Comparison of ENCODE assay signal across 26 mouse cellular contexts in the genomic region with DNA sequence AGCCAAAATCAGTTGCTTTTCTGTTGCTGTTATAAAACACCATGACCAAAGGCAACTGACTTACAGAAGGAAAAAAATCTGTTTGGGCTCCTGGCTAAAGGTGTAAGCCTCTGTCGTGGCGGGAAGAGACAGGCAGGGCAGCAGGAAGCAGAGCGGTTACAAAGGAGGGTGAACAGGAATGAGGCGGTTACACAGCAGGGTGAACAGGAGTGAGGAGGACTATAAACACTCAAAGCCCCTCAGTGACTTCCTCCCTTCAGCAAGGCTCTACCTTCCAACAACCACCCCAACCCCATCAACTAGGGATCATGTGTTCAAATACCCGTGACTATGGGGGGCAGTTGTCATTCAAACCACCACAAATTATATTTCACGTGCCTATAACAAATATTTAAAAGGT. TPM values are rescaled to one million over a fixed set of nuclear protein-coding genes. Genes with fewer than 3 reads are reported as not detected.
"Had no signal": no experiment of that assay in that cellular context is flagged by ENCODE, and none has a peak within 500 bp of the region (broad histone marks: within the 10 kb centered on the region; RNA-seq: fewer than 3 reads in every experiment).

No protein-coding gene starts in this region.

- H3K27ac ChIP-seq: heart, adult 2 months; heart, embryonic 13.5 days; heart, embryonic 15.5 days; hindbrain, embryonic 13.5 days; hindbrain, embryonic 15.5 days; hindbrain, postnatal 0 days; layer of hippocampus, adult 2 months; left cerebral cortex, adult 2 months; limb, embryonic 10.5 days; limb, embryonic 12.5 days; liver, embryonic 13.5 days had no signal

- H3K9ac ChIP-seq: heart, embryonic 13.5 days; heart, embryonic 15.5 days; hindbrain, embryonic 13.5 days; hindbrain, embryonic 15.5 days; limb, embryonic 12.5 days; liver, embryonic 13.5 days had no signal

- H3K9me3 ChIP-seq: heart, embryonic 13.5 days; heart, embryonic 15.5 days; hindbrain, embryonic 13.5 days; hindbrain, embryonic 15.5 days; limb, embryonic 10.5 days; limb, embryonic 12.5 days; liver, embryonic 13.5 days had no signal

- H3K36me3 ChIP-seq: heart, embryonic 13.5 days; heart, embryonic 15.5 days; hindbrain, embryonic 13.5 days; hindbrain, embryonic 15.5 days; limb, embryonic 10.5 days; limb, embryonic 12.5 days; liver, embryonic 13.5 days had no signal

- H3K4me3 ChIP-seq: heart, adult 2 months; heart, embryonic 13.5 days; heart, embryonic 15.5 days; hindbrain, embryonic 13.5 days; hindbrain, embryonic 15.5 days; layer of hippocampus, adult 2 months; left cerebral cortex, adult 2 months; limb, embryonic 10.5 days; limb, embryonic 12.5 days; liver, embryonic 13.5 days had no signal

- DNase-seq: gastrocnemius, postnatal 14 days; gastrocnemius, postnatal 36 days; heart, adult 11 months; heart, adult 2 months; heart, postnatal 14 days; heart, postnatal 36 days; kidney, adult 18-20 months; kidney, adult 8-10 months; kidney, postnatal 10 days; kidney, postnatal 25 days; kidney, postnatal 4 days; liver; liver, embryonic 13.5 days had no signal

- H3K27me3 ChIP-seq: hindbrain, embryonic 13.5 days; hindbrain, embryonic 15.5 days; limb, embryonic 12.5 days; liver, embryonic 13.5 days had no signal

- H3K4me1 ChIP-seq: heart, embryonic 13.5 days; heart, embryonic 15.5 days; liver, embryonic 13.5 days had no signal

RNA-seq across cellular contexts. Expression of gene Cldn14, which starts 5.2 kb away (rescaled TPM):
- polyA plus RNA-seq: heart, adult 2 months; heart, embryonic 13.5 days; heart, embryonic 15.5 days; heart, postnatal 0 days; hindbrain, embryonic 11.5 days; hindbrain, embryonic 13.5 days; hindbrain, embryonic 15.5 days; kidney, embryonic 14.5 days; limb, embryonic 10.5 days; limb, embryonic 12.5 days; limb, embryonic 14.5 days had no signal
